Mouse (Mus musculus) retina, embryonic 14.5 days (tissue): ENCODE measurements around the gene Kcnk13.

Experiments used
- DNase-seq: peaks from one replicate; pipeline ENCODE4 v3.0.0-alpha.2; 2015; ENCODE audit warnings: low spot score

Gene Kcnk13

DNA sequence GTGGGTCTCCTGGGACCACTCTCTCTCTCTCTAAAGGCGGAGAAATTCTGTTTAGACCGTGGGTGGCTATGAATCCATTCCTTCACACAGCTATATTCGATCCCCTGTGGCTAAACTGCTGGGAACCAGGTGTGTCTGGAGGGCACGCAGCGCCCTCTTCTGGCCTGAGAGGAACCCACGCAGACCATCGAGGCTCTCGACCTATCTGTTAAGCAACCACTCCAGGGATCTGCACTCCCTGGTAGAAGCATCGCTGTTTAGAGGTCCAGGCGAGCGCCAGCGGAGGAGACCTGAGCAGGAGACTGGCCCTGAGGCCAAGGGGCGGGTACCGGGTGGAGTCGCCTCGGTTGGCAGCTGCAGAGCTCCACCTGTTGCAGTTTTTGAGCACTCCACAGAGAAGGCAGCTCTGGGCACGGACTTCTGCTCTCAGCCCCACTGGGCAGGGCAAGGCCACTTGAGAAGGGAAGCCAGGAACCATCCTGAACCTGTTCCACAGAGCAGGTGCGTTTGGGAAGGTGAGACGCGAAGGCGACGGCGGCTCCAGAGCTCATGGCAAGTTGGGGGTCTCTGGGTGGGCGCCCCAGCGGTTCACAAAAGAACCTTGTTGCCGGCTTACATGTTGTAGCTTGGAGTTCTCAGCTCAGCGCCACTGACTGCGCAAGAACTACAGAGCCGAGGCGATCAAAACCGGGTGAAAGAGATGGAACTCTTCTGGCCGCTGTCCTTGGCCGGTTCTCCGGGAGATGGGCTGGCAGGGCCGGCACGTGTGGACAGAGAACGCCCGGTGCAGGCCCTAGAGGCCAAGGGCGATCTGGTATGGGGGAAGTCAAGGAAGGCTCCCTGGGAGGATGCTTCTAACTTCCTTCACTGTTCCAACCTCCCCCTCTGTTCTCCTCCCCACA is at the start of gene Kcnk13:
Gene Kcnk13, plus strand, starts transcription at position 199 of the 902 bp plus-strand sequence.
- DNase-seq: peak; percentile 85

DNA sequence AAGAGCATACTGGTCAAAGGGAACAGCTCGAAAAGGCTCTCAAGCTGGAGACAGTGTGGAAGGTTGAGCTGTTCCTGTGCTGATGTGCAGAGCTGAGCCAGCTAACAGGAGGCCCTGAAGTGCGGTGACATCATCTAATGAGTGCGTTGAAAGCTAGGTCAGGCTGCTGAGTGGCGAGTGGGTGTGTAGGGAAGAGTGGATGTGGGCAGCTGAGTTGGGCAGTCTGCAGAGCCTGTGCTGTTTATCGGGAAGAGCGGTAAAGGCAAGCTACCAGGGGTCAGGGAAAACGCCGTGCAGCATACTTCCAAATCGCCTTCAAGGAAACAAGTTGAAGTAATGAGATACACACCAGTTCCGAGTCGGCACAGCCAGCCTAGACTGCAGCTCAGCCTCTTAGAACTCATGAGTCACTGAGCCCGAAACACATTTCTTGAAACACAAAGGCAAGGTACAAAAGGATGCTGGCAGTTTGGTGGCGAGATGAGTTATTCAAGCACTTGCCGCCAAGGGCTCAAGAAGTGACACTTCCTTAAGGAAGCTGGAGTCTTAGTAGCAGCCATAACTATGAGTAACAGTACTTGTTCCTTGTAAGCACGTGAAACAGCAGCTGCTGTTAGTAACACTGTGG is 46.4 kb upstream of the Kcnk13 start:
- DNase-seq: no peak

DNA sequence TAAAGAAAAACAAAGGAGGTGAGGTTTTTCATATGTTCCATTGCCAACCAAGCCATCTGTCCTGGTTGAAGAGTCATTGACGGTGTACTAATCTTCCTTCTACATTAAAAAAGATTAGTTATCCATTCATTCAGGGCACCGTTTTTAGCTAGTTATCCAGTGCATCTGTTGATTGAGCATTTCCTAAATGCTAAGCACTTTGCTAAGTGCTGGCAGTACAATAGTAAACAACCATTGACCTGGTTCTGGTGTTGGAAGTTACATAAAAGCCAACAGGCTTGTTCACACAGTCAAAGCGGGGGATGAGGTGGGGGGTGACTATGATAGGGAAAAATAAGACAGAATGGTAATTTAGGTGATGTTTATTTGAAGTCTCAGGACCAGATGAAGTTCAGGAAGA is 44.7 kb upstream of the Kcnk13 start:
- no peak for DNase-seq

DNA sequence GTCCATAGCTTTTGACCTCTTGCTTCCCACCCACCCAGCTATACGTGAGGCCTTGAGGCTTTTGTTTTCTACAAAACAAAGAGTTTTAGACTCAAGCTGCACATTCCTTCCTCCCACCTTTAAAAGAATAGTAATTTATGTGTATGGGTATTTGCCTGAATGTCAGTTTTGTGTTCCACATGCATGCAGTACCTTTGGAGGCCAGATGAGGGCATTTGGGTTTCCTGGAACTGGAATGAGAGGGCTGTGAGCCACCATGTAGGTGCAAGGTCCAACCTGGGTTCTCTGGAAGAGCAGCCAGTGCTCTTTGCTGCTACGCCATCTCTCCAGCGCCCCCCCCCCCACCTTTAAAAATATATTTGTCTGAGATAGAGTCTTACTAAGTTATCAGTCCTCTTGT is 43.3 kb upstream of the Kcnk13 start:
- DNase-seq: peak; percentile 27

DNA sequence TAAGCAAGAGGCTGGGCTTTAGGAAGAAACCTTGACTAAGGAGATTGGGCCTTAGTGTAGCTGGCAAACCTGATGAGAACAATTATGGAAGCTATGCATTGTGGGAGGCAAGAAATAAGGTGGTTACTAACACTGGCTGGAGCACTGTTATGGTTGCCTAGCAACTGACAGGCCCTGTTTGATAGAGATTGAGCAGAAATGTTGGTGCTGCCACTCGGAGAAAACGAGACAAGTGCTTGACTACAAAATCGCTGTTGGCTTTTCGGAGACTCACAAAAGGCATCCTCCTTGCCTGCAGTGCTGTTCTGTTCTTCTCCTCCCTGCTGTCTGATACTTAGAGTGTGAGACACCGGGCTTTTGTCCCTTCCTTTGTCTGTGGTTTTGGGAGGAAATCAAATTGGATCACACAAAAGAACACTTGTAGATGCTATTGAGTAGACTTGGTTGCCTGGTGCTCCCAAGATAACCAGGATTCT is 41.1 kb upstream of the Kcnk13 start:
- DNase-seq: peak; percentile 26

DNA sequence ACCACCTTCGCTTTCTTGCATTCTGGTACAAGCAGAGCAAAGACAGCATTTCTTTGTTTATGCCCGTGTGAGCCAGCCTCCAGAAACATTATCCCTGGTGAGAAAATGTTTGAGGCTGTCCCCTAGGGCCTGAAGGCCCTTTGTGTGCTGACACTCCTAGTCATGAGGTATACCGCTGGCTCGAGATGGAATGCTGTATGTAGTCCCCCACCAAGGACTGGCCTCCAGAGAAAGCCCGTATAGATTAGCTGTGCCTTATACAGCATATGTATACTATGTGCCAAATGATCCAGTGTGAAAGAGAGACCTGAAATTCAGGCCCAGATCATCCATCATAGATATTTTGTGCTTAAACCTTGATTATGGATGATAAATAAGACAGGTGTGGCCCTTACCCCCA is 40.6 kb upstream of the Kcnk13 start:
- DNase-seq: no peak

DNA sequence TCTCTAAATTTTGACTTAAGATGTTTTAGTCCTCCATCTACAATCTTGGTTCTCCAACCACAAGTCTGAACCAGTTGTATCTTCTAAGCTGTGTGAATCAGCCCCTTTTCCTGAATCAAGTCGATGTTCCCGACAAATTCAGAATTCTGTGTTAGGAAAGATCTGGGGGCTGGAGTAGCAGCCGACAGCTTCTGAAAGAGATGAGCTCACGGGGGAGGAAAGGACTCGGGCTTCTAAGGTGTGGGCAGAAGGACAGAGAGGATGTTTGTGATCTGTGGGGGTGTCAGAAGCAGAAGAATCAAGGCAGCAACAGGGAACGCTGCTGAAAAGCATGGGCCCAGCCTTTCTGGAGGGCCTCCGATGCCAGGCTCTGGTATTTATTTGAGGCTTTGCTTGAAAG is 36.0 kb upstream of the Kcnk13 start:
- no peak for DNase-seq

DNA sequence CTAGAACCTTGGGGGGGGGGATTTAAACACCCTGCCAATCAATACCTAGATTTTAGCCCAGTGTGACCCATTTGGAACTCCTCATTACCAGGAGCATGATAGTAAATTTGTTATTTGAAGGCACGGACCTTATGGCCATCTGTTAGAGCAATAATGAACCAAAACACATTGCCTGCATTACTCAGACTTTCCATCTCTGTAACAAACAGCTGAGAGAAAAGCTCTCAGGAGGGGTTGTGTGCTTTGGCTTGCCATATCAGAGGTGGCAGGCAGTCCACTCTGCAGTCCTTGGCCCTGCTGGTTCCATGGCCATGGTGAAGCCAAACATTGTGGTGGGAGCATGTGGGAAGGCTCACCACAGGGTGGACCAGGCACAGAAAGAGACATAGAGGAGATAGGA is 35.1 kb upstream of the Kcnk13 start:
- DNase-seq: no peak

DNA sequence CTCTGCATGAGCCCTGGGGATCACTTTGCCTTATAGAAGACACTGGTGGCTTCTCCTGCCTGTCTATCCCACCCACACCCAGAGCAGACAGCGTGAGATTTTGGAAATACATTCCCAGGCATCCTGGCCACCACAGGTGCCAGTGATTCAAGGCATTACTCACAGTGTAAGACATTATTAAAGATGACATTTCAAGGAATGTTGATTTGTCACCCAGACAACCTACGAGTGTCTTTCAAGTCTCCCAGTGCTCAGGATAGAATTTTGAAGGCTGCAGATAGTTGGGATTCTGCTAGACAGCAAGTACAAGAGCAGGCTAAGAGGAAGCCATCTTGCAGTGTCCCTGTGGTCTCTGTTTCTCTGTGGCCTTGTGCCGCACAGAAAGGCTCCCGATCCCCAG is 32.1 kb upstream of the Kcnk13 start:
- DNase-seq: no peak

DNA sequence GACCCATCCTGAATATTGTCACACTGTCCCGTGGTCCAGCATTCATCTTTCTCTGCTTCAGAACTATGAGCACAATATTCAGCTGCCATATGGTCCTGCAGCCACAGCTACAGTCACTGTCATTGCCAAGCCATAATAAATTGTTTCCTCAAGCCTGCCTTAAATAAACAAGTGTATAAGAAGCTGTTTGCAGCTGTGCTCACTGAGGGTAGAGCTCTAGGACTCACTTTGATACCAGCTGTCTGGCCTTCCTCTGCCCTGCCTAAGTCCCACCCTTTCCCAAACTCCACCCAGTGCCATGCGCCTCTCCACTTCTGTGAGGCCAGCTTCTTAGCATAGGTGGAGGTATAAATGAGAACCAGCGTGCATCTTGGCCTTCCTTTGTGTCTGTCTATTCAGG is 30.7 kb upstream of the Kcnk13 start:
- DNase-seq: no peak

DNA sequence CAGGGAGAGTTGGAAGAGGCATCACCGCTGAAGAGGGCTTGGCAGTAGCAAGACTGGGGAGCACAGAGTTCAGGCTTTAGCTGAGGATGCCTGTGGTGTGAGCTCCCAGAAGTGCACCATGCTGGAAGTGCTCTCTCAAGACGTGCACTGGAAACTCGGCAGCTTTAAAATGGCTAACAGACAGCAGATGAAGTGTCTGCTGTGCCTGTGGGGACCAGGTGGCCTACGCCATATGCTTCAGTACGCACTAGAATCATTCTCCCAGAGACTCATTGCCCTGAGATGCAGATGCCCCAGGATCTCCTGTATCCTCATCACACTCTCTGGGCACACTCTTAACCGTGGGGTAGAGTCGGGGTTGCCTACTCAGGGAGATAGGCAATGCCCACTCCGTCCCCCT is 28.9 kb upstream of the Kcnk13 start:
- DNase-seq: no peak

DNA sequence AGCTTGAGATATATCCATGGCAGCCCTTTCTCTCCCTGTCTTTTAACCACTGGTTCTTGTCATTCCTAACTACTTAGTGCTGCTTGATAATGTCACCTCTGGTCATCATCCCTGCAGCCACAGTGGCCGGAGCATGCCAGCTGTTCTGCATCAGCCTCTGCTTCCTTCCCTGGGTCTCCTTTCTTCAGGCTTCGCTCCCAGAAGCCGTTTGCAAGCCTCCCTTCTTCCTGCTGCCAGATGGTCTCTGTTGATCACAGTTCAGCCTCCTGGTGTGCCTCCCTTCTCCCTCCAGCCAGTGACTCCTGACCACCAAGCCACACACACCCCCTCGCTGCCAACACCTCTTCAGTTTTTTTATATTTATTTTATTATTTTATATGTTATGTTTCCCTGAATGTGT is 25.8 kb upstream of the Kcnk13 start:
- no peak for DNase-seq

DNA sequence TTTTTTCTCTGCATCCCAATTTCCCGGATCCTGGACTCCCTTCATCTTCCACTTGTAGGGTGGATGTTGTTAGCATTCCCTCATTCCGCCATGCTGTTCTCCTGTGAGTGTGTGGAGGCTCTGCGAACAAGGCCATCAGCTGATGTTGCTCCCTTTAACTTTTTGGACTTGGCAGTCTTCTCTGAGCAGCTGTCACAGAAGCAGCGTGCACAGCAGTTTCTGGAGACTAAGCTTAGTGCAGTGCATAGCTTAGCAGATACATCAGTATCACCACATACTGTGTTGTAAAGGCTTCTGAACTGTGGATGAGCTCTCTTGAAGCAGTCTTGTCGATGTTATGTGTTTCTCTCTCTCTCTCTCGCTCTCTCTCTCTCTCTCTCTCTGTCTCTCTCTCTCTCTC is 25.1 kb upstream of the Kcnk13 start:
- no peak for DNase-seq

DNA sequence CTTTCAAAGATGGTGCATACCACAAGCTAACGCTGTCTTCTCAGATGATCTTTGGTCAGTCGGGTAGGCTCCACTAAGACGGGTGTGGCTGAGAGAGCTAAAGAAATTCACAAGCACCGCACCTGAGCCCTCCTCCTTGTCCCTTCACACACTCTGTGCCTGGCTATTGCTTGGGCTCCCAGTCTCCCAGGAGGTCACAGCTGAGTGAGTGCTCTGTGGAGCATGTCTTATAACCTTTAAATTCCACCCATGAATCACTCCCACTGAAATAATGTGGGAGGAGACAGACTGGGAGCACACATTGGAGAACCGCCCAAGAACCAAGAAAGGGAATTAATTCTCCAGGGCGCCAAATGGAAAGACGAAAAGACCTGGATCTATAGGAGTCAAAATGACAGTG is 23.6 kb upstream of the Kcnk13 start:
- no peak for DNase-seq

DNA sequence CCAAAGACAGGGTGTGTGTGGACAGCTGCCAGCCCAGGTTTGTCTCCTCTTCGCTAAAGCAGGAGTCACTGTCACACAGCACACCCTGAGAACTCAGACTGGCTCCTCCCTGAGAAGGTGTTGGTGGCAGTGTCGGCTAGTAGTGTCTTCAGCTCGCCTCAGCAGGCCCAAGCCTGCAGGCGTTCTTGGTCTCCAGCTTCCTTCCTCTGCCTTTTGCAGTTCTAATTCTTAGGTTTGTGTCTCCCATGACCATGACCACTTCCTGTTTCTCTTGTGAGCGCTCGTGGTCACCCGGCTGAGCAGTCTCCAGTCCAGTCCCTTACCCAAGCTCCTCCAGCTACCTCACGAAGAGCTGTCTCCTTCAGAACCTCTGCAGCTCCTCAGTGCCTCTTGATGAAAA is 21.9 kb upstream of the Kcnk13 start:
- DNase-seq: no peak

DNA sequence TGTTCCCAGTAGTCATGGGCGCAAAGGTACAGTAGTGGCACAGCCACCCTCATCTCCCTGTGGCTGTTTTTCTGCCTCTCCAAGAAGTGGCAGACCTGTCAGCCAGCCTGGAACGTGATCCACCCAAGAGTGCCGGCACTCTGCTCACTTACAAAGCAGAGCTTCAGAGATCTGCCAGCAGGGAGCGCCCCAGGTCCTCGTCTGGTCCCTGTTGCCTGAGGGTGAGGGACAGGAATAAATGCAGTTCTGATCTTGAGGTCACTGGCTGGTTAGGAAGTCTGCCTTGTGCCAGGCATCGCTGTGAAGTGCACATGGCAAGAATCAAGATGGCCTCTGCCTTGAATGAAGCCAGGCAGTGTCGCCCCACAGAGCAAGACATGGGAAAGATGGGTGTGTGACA is 11.4 kb upstream of the Kcnk13 start:
- peak; percentile 72 for DNase-seq

DNA sequence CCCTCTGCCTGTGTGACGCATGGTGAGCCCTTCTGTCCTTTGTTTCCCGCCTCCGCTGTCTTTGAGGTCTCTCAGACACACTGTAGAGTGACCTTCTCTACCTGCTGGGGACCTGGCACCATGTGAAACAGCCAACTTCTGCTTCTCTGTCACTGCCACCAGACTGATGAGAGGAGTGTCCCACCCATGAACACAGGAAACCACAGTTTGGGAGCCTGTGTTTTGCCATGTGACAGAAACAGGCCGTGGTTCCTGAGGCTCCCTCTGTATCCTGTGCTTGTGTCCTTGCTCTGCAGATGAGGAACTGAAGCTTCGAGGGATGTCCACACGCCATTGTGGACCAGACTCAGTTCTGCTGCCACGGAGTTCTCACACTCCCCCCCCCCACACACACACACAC is 7.9 kb upstream of the Kcnk13 start:
- DNase-seq: no peak

DNA sequence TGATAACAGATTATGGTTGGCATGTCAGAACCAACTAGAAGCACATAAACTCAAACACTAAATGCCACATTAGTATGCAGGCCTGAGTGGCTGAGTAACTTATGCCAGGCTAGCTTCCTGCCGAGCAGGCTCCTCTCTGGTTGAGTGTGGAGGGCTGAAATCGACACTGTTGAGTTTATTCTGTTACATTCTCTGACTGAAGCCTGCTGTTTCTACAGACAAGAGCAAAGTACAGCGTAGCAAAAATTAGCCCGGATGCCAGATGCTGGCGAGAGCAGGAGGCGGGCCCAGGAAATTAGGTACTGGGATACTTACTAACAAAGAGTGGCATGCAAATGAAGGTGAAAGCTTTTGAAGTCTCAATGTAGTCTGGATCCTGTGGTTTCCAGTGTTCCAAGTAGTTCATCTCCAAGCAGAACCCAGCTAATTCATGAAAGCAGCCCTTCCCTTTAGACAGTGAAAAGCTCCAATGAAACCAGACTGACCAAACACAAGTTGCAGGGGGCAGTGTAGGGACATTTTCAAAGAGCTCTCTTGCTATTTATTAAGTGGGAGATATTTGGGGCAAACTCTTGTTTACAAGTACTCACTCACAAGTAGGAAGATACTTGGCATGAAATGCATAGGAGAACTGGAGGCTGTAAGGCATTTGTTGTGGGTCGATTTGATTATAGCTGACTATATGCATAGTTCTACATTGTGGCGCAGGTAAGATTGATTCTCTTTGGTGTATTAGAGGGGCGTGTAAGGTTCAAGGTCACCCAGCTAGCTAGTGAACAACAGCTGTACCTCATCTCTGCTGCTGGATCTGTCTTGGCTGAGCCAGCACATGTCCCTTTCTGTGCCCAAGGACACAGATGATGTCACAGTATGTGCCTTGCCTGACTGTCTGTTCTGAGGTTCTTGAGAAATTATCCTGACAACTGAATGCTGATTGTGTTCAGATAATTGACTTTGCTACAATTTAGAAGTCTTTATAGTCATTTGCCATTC is 5.9 kb upstream of the Kcnk13 start:
- no peak for DNase-seq

DNA sequence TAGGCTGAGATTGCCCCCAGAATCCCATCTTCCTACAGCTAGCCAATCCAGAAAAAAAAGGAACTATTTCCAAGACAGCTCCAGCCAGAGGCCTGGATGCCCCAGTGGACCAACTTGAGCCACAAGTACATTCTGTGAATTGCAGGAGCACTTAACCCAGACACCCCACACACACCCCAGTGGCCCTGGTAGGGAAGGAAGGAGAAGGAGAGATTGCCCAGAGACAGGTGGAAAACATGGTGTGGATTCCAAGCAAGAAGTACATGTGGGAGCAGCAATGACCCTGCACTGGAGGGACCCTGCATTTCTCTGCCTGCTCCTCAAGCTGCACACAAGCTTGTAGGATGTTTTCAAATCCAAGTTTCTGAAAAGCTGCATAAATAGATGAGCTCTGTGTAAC is 5.0 kb upstream of the Kcnk13 start:
- peak; percentile 33 for DNase-seq

DNA sequence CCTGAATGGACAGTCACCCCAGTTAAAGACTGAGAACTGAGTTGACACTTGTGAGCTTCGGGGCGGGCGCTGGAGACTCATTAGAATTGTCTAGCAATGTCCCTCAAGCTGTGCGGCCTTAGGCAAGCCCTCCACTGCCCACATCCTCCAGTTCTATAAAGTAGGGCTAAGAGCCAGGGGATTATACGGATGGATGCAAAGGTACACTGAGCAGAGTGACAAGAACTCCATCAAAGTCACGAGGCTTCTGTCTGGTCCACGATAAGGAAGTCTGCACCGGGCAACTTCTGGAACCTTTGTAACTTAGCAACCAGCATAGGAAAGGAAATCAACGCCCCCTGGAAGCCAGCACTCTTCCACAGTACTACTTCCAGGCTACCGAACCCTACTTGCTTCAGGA is 4.4 kb upstream of the Kcnk13 start:
- peak; percentile 24 for DNase-seq

DNA sequence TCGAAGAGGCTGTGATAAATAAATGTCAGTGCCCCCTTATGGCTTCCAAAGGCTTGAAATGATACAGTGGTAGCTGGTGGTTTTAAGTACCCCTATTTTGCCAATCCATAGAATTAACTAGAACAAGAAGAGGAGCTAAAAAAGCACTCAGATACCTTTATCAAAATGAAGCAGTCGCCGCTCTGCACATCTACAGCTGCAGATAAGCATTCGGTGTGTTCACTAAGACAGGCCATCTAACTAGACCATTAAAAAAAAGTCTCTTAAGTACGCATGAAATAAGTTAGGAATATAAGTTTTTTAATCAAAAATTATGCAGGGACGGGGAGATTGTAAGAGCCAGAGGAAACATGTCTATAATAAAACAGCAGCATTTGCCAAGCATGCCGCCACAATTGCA is 3.6 kb upstream of the Kcnk13 start:
- no peak for DNase-seq
